Mouse (Mus musculus): ENCODE data around the gene Mad1l1. TPM values are rescaled to one million over a fixed set of nuclear protein-coding genes. Genes with fewer than 3 reads are reported as not detected.

Mad1l1 gene
- polyA plus RNA-seq, 1 experiment from 2014 or later = 57.9 TPM

GRCm38 (mm10) chr5:140249359-140250062 lies 71.8 kb downstream of the Mad1l1 start:
- Histone ChIP-seq H3K27ac (replicated peaks) (no peak overlapping the region), H3K4me3 (no peak overlapping the region), H3K27me3 (ENCODE audit: low read depth, poor library complexity, severe bottlenecking) (no peaks in the 10 kb centered on the region), H3K9me3 (replicated peaks) (no peaks in the 10 kb centered on the region), H3K36me3 (peaks cover 6% of the 10 kb centered on the region), H3K4me1 (peaks cover 9% of the 10 kb centered on the region)
- no peak for DNase-seq (ENCODE audit: low spot score)
- WGBS = 83% methylated on average over 6 of the region's 6 CpGs

GRCm38 (mm10) chr5:140248101-140248500 lies 73.3 kb downstream of the Mad1l1 start:
- no peaks in the 10 kb centered on the region for H3K27me3 ChIP-seq (ENCODE audit: low read depth, poor library complexity, severe bottlenecking)
- no peak for DNase-seq (ENCODE audit: low spot score)
- 0 out of 2 replicates have a peak overlapping the region, but pooled peaks have one; percentile 13 for H3K27ac ChIP-seq (replicated peaks)
- H3K4me1 ChIP-seq = peaks cover 9% of the 10 kb centered on the region
- peaks cover 6% of the 10 kb centered on the region for H3K36me3 ChIP-seq
- no peak overlapping the region for H3K4me3 ChIP-seq
- 88% methylated on average over 2 of the region's 2 CpGs for WGBS
- H3K9me3 ChIP-seq (replicated peaks) = no peaks in the 10 kb centered on the region

DNA sequence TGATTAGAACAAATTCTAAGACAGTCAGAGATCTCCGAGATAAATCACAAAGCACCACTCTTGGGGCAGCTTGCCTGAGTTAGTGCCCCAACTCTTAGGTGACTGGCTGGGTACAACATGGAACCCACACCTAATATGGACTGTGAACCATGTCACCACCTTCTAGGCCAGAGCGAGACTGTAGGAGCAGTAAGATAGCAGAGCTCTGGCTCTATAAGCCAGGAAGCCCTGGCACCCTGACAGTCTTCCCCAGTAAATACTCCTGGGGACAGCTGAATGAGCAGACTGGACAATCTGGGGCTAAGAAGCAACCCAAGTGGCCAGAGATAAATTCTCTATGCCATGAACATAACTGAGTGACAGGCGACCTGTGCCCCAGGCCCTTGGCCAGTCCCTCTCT lies 81.1 kb downstream of the Mad1l1 start:
- H3K27me3 ChIP-seq (ENCODE audit: low read depth, poor library complexity, severe bottlenecking) = no peaks in the 10 kb centered on the region
- peaks cover 11% of the 10 kb centered on the region; the same call in 1 of the 2 replicates for H3K36me3 ChIP-seq

GRCm38 (mm10) chr5:140238880-140239279 lies 82.5 kb downstream of the Mad1l1 start:
- Histone ChIP-seq H3K27me3 (ENCODE audit: low read depth, poor library complexity, severe bottlenecking) (no peaks in the 10 kb centered on the region), H3K27ac (replicated peaks) (0 out of 2 replicates have a peak overlapping the region, but pooled peaks have one; percentile 1), H3K36me3 (peaks cover 14% of the 10 kb centered on the region; the same call in 1 of the 2 replicates), H3K4me1 (peaks cover 3% of the 10 kb centered on the region), H3K4me3 (no peak overlapping the region), H3K9me3 (replicated peaks) (no peaks in the 10 kb centered on the region)
- DNase-seq (ENCODE audit: low spot score) = no peak
- 89% methylated on average over 3 of the region's 3 CpGs for WGBS

More for the DNA sequence above, 81.1 kb downstream of the Mad1l1 start:
- DNase-seq (ENCODE audit: low spot score) = no peak
- Histone ChIP-seq H3K4me3 (no peak overlapping the region), H3K9me3 (replicated peaks) (no peaks in the 10 kb centered on the region), H3K4me1 (no peaks in the 10 kb centered on the region), H3K27ac (replicated peaks) (no peak overlapping the region)
- 95% methylated on average over 3 of the region's 3 CpGs for WGBS

DNA sequence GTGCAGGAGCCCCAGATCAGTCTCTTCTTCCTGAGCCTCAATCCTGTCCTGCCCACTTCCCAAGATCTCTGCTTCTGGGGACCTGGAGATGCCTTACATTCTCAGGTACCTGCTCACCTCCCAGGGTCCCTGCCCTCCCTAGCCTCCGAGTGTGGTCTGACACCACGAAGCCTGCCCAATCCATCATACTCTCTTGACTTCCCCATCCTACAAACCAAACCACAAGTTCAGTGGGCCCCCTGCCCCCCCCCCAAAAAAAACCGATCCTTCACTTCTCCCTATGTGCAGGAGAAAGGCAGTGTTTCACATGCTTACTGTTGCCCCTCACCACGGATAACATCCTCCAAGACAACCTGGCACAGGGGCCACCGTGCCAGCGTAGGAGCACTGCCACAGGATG lies 90.5 kb downstream of the Mad1l1 start:
- WGBS = 93% methylated on average over 6 of the region's 6 CpGs
- no peak overlapping the region for H3K27ac ChIP-seq (replicated peaks)
- peaks cover 19% of the 10 kb centered on the region for H3K4me1 ChIP-seq
- H3K4me3 ChIP-seq = no peak overlapping the region
- no peaks in the 10 kb centered on the region for H3K9me3 ChIP-seq (replicated peaks)
- no peak for DNase-seq (ENCODE audit: low spot score)
- H3K36me3 ChIP-seq = peaks cover 12% of the 10 kb centered on the region; the same call in 1 of the 2 replicates
- no peaks in the 10 kb centered on the region for H3K27me3 ChIP-seq (ENCODE audit: low read depth, poor library complexity, severe bottlenecking)

GRCm38 (mm10) chr5:140228306-140228705 lies 93.0 kb downstream of the Mad1l1 start:
- DNase-seq (ENCODE audit: low spot score) = no peak
- H3K4me3 ChIP-seq = no peak overlapping the region
- H3K27ac ChIP-seq (replicated peaks) = no peak overlapping the region
- H3K27me3 ChIP-seq (ENCODE audit: low read depth, poor library complexity, severe bottlenecking) = no peaks in the 10 kb centered on the region
- H3K36me3 ChIP-seq = peaks cover 8% of the 10 kb centered on the region; the same call in 1 of the 2 replicates
- no peaks in the 10 kb centered on the region for H3K9me3 ChIP-seq (replicated peaks)
- H3K4me1 ChIP-seq = peaks cover 19% of the 10 kb centered on the region
- 95% methylated on average over 3 of the region's 3 CpGs for WGBS

DNA sequence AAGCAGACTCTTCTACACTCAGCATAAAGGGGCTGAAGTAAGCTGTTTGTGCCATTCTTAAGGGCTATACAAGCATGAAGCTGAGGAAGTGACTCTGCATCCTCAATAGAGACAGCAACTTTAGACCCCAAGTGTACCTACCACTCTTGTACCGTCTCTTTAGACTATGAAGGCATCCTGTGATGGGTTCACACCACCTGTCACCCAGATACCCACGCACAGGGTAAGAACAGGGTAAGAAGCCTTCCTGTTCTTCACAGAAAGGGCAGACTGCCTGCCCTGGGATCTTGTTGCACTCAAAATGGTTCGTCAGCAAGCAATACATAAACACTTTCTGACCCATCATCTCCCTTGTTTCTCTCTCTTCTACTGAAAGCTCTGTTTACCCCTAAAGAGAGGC lies 94.5 kb downstream of the Mad1l1 start:
- DNase-seq (ENCODE audit: low spot score) = no peak
- no peaks in the 10 kb centered on the region for H3K27me3 ChIP-seq (ENCODE audit: low read depth, poor library complexity, severe bottlenecking)
- no peak overlapping the region for H3K4me3 ChIP-seq
- H3K9me3 ChIP-seq (replicated peaks) = no peaks in the 10 kb centered on the region
- peak overlapping the region; percentile 55 for H3K27ac ChIP-seq (replicated peaks)
- peaks cover 28% of the 10 kb centered on the region for H3K4me1 ChIP-seq
- H3K36me3 ChIP-seq = peaks cover 11% of the 10 kb centered on the region; the same call in 1 of the 2 replicates
- WGBS = 92% methylated on average over 3 of the region's 3 CpGs

- H3K27ac ChIP-seq (replicated peaks) = 0 out of 2 replicates have a peak overlapping the region, but pooled peaks have one; percentile 13
- no peak for DNase-seq (ENCODE audit: low spot score)
- peaks cover 36% of the 10 kb centered on the region for H3K4me1 ChIP-seq
- H3K9me3 ChIP-seq (replicated peaks) = no peaks in the 10 kb centered on the region
- no peak overlapping the region for H3K4me3 ChIP-seq
- peaks cover 11% of the 10 kb centered on the region; the same call in 1 of the 2 replicates for H3K36me3 ChIP-seq
- H3K27me3 ChIP-seq (ENCODE audit: low read depth, poor library complexity, severe bottlenecking) = no peaks in the 10 kb centered on the region
- 82% methylated on average over 2 of the region's 2 CpGs for WGBS
Observed at GRCm38 (mm10) chr5:140225881-140226280, 95.5 kb downstream of the Mad1l1 start.

DNA sequence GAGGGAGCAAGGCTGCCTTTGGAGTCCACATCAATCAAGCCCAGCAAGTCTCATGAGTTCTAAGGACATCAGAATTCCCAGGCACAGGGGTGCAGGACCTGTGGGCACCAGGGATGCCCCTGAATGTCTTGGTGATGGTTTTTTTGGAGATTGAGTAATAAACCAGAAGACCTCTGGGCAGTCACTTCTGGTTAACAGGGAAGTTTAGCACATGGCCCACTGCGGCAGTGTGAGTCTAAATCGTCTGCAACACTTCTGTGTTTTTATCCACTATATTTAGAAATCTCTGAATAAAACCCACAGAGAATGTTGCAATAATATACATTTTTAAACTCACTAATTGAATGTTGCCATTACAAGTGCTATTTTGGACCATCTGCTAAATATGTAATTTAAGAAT lies 96.2 kb downstream of the Mad1l1 start:
- H3K36me3 ChIP-seq = peaks cover 11% of the 10 kb centered on the region; the same call in 1 of the 2 replicates
- no peak overlapping the region for H3K4me3 ChIP-seq
- no peak for DNase-seq (ENCODE audit: low spot score)
- H3K4me1 ChIP-seq = peaks cover 43% of the 10 kb centered on the region
- H3K27me3 ChIP-seq (ENCODE audit: low read depth, poor library complexity, severe bottlenecking) = no peaks in the 10 kb centered on the region
- WGBS = 89% methylated on average over 2 of the region's 2 CpGs
- no peak overlapping the region for H3K27ac ChIP-seq (replicated peaks)
- no peaks in the 10 kb centered on the region for H3K9me3 ChIP-seq (replicated peaks)

DNA sequence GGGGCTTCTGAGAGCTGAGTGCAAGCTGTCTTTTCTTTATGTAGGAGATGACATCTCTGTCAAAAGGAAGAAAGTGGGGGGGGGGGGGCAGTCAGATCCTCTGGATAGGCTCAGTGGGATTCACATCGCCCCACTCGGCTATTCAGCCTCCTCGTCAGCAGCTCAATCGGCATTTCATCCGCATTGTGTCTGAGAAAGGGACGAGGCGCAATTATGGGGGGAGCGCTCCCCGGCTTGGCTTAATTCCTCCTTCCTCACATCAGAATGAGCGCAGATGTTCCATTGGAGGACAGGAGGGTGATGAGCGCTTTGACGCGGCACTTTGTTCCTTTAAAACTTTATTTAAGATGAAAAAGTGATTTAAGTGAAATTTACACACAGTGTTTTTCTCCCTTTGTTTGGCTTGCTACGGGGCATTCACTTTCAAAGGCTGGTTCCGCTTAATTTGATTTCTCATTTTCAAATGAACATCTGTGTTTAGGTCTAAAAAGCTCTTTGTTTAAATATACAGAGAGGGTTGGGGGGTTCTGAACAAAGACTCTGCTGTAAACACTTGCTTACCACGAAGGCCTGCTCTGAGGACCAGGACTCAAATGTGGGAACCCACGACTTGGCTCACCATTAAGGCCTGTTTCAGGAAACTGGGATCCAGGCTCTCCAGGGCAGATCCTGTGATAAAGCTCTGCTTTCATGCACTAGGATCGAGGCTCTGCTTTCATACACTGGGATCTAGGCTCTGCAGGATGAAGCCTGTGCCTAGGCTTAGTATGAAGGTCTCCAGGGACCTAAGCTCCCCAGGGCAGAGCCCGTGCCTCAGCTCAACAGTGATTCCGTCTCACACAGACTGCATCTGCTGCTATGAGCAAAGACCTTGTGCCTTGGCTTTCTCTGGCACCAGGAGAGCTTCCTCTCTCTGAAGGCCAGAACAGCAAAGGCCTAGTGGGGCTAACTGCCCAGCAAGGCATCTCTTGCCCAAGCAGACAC lies 98.0 kb downstream of the Mad1l1 start:
- DNase-seq (ENCODE audit: low spot score) = peak; percentile 50
- Histone ChIP-seq H3K4me3 (no peak overlapping the region; the same call in 1 of the 2 replicates), H3K36me3 (0 out of 2 replicates have a peak, but pooled peaks cover 2% of the 10 kb centered on the region), H3K27ac (replicated peaks) (peak overlapping the region; percentile 83), H3K4me1 (peaks cover 57% of the 10 kb centered on the region), H3K9me3 (replicated peaks) (no peaks in the 10 kb centered on the region), H3K27me3 (ENCODE audit: low read depth, poor library complexity, severe bottlenecking) (no peaks in the 10 kb centered on the region)
- WGBS = 40% methylated on average over 20 of the region's 20 CpGs

DNA sequence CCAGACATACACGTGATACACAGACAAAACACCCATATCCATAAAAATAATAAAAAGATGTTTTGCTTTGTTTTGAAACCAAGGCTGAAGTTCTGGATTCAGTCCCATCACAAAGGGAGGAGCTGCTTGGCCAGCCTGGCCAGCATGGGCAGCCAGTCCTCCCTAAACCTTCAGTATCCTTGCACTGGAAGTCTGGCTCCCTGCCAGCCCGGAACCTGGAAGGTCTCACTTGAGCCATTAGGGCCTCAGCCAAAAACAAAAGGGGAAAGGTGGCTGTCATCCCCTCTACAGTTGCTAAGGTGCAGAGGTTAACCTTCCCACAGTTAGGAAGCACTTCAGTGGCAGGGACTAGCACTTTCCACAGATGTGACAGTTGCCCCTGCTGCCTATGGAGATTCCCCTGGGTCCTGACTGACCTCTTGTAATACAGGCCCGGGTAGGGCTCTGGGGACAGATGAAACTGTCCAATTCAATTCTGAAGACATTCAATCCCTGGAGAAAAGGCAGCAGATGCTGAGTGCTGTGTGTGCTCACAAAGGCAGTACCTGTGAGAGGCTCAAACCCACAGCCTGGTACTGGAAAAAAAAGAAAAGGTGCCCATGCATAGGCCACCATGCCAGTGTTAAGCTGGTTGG lies 100.2 kb downstream of the Mad1l1 start:
- Histone ChIP-seq H3K9me3 (replicated peaks) (no peaks in the 10 kb centered on the region), H3K27me3 (ENCODE audit: low read depth, poor library complexity, severe bottlenecking) (no peaks in the 10 kb centered on the region), H3K4me1 (peaks cover 66% of the 10 kb centered on the region), H3K4me3 (no peak overlapping the region), H3K27ac (replicated peaks) (peak overlapping the region; percentile 55; the same call in 1 of the 2 replicates), H3K36me3 (0 out of 2 replicates have a peak, but pooled peaks cover 2% of the 10 kb centered on the region)
- no peak for DNase-seq (ENCODE audit: low spot score)
- 83% methylated on average over 3 of the region's 3 CpGs for WGBS

DNA sequence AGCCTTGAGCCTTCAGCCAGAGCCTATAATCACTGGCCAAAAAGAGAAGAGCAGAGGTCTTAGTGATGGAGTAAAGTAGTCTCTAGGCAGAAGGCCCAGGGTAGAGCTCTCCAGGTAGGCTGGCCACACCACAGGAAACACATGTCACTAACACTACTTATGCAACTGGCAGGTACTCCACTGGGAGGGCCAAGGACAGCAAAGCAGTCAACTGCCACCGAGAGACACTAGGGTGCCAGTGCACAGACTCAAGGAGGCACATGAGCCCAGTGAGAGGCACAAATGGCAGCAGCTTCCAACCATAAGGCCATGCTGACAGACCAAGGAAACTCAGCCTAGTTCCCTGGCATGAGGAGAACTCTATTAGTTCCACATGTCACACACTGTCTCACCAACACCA lies 102.1 kb downstream of the Mad1l1 start:
- 85% methylated on average over 1 of the region's 1 CpGs for whole genome bisulfite sequencing
- no peak for DNase-seq (ENCODE audit: low spot score)
- Histone ChIP-seq H3K36me3 (0 out of 2 replicates have a peak, but pooled peaks cover 2% of the 10 kb centered on the region), H3K27ac (replicated peaks) (peak overlapping the region; percentile 61; the same call in 1 of the 2 replicates), H3K27me3 (ENCODE audit: low read depth, poor library complexity, severe bottlenecking) (no peaks in the 10 kb centered on the region), H3K9me3 (replicated peaks) (no peaks in the 10 kb centered on the region), H3K4me3 (no peak overlapping the region), H3K4me1 (peaks cover 66% of the 10 kb centered on the region)
